Mouse (Mus musculus): ENCODE measurements around the gene Sh3bgrl2.

DNA sequence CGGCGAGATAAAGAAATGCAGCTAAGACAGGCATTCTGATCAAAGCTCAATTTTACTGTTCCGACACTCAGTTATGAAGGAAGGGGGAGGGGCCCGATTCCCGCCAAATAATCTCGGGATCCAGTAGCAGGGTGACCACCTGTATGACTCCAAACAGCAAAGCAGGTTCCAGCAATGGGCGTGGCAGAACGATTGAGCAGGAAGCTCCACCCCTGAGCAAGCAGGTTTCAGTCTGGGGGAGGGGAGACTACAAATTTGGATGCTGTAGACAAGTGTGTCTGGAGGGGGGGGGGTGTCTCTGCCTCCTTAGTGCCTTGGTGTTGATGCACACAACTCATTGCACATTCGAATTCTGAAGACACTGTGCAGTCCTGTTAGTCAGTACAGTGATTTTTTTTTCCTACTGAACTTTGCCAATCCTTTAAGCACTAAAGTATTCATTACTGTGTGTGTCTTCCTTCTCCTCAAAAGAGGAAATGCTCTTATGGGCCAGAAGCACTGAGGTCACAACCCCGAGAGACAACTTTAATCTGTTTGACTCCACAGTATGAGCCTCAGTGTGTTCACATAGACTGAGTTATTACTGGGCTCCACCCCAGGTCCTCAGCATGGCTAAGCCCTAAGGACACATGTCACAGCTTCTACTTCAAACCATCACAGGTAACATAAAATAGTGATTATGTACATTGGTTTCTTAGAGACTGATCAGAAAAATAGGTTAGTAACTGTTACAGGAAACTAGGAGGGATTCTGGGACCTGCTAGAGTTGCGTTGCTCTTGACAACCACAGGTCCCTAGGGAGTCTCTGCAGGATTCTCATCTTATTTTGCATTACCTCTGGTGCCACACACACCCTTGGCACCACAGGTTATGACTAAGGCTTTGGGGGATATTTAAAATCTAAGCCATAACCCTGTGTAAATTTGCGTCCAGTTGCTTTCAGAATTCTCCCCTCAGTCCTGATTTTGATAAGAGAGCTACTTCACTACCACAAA is 133.8 kb downstream of the Sh3bgrl2 start:
- TF ChIP-seq CTCF (IDR thresholded peaks at IDR 0.05; ENCODE audit: low read depth, low read length) (no peak), EP300 (IDR thresholded peaks at IDR 0.05; ENCODE audit: insufficient read depth, low read depth, low read length) (no peak), POLR2A (IDR thresholded peaks at IDR 0.05; ENCODE audit: insufficient read depth, low read length) (no peak)

Data from ES-Bruce4 (cell line).